Mouse (Mus musculus) cerebellum, adult 2 months (tissue): ENCODE data around the gene Apc2. TPM values are rescaled to one million over a fixed set of nuclear protein-coding genes. Genes with fewer than 3 reads are reported as not detected.
A peak's percentile ranks its signal among the peaks of the same experiment; 100 is the strongest.
"Not testable (repeated sequence)": the region's sequence is repeated elsewhere in the genome, so short reads cannot be mapped to it uniquely, and the experiment has no call there.

Experiments used
- DNase-seq, 2 experiments: peaks; one replicate each; pipeline ENCODE4 v3.0.0; 2021
- H3K27ac ChIP-seq: fragments of 200-500 bp; 2 replicates; pipeline ENCODE4 v1.5.1; 2012; ENCODE audit warnings: low read length, control low read depth, inconsistent platforms; ENCODE audit not compliant: insufficient read depth
- H3K27me3 ChIP-seq: fragments of 200-500 bp; 2 replicates; pipeline ENCODE4 v1.6.1; 2012; ENCODE audit warnings: inconsistent platforms, mild to moderate bottlenecking, low read length, moderate library complexity; ENCODE audit not compliant: control insufficient read depth, insufficient read depth
- H3K4me1 ChIP-seq: fragments of 200-500 bp; 2 replicates; pipeline ENCODE4 v1.6.1; 2011; ENCODE audit warnings: low read length; ENCODE audit not compliant: control insufficient read depth, insufficient read depth
- H3K4me3 ChIP-seq: fragments of 200-500 bp; replicated peaks from 2 replicates; pipeline ENCODE3; 2011; ENCODE audit warnings: mild to moderate bottlenecking, low read depth, low read length, control low read depth; ENCODE audit not compliant: insufficient read depth
- CTCF ChIP-seq: fragments of 200-500 bp; IDR thresholded peaks from 2 replicates; pipeline ENCODE4 v1.5.1; 2011; ENCODE audit warnings: low read depth, mild to moderate bottlenecking, control low read depth, low read length, moderate library complexity, borderline replicate concordance; ENCODE audit not compliant: insufficient read depth
- POLR2A ChIP-seq: fragments of 200-500 bp; IDR thresholded peaks from 2 replicates; pipeline ENCODE4 v1.6.1; 2011; ENCODE audit warnings: low read length, control low read depth, borderline replicate concordance; ENCODE audit not compliant: insufficient read depth
- WGBS: fragments of 180-500 bp; shearing (Covaris S2); methylation state at CpG from one replicate; pipeline ENCODE4 v1.1.7; 2018; 5-methylcytosine and 5-hydroxymethylcytosine counted together
- polyA plus RNA-seq: library from polyadenylated mRNA; depleted of rRNA; stranded (reverse); fragments of >200 nt; gene quantifications from 2 replicates; pipeline ENCODE4 v1.2.3, GENCODE M21; 2012

Gene Apc2
- polyA plus RNA-seq, 1 experiment, result 67.1 TPM

DNA sequence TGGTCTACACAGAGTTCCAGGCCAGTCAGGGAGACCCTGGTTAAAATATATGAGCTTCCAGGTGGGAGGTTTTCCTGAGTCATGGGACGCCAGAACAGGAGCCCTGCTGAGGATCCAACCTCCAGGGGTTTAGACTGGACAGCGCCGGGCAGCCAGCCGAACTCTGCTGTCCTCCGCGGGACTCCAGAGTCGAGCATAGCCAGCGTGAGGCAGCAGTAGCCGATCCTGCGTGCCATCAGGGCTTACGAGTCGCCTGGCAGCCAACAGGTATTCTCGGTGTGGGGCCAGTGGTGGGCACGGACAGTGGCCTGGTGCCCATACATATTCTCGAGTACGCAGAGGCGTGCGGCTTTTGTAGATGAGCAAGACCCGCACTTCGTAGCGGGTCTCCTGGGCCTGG is 45.2 kb downstream of the Apc2 start:
- 45% methylated on average over 21 of the region's 21 CpGs for WGBS
- Histone ChIP-seq H3K4me3 (no peak overlapping the region), H3K4me1 (peaks cover 5% of the 10 kb centered on the region; the same call in 1 of the 2 replicates)

DNA sequence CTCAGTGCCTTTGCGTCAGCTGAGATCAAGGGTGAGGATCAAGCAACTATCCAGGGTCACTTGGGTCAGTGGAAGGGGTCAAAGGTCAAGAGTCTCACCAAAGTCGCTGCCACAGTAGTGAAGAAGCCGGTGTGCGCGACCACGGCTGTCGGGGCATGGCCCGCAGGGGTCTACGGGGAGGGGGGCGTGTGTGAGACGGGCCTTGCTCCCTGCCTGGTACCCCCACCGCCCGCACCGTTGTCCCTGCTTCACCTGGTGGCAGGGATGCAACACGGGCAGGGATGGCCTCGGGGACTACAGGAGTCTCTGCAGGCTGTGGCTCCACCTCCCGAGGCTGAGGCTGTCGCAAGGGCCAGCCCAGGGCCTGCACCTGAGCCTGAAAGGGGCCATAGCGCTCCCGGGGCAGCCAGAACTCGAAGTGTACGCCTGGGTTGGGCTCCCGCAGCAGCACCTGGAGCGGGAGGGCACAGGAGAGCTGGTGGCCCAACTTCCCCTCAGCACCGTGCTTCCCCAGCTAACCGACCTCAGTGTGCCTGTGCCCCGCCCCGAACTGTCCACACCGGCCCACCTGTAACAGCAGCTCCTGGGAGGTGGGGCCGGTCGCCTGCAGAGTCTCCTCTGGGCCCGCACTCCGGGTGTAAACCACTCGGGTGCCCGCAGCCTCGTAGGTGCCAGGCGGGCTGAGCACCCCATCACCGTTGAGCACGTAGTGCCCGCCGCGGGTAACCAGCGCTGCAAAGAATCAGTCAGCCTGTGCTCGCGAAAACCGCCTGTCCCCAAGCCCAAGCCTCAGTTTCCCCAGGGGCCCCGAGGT is 45.9 kb downstream of the Apc2 start:
- 7% methylated on average over 46 of the region's 47 CpGs for WGBS
- no peak for TF ChIP-seq POLR2A
- TF ChIP-seq CTCF, result no peak
- DNase-seq, result no peak
- Histone ChIP-seq H3K27ac (no peak overlapping the region), H3K4me1 (peaks cover 5% of the 10 kb centered on the region; the same call in 1 of the 2 replicates), H3K27me3 (no peaks in the 10 kb centered on the region), H3K4me3 (no peak overlapping the region)

More for the DNA sequence above, 45.2 kb downstream of the Apc2 start:
- H3K27me3 ChIP-seq, result no peaks in the 10 kb centered on the region
- DNase-seq, result no peak
- no peak overlapping the region for H3K27ac ChIP-seq
- no peak for TF ChIP-seq CTCF
- no peak for TF ChIP-seq POLR2A

GRCm38 (mm10) chr10:80342305-80342748 is 46.5 kb downstream of the Apc2 start:
- H3K4me1 ChIP-seq, result peaks cover 5% of the 10 kb centered on the region; the same call in 1 of the 2 replicates
- no peaks in the 10 kb centered on the region for H3K27me3 ChIP-seq
- no peak overlapping the region for H3K27ac ChIP-seq
- DNase-seq, result no peak
- TF ChIP-seq CTCF (no peak), POLR2A (no peak)
- WGBS, result 3% methylated on average over 26 of the region's 26 CpGs
- peak overlapping the region; percentile 0 for H3K4me3 ChIP-seq

DNA sequence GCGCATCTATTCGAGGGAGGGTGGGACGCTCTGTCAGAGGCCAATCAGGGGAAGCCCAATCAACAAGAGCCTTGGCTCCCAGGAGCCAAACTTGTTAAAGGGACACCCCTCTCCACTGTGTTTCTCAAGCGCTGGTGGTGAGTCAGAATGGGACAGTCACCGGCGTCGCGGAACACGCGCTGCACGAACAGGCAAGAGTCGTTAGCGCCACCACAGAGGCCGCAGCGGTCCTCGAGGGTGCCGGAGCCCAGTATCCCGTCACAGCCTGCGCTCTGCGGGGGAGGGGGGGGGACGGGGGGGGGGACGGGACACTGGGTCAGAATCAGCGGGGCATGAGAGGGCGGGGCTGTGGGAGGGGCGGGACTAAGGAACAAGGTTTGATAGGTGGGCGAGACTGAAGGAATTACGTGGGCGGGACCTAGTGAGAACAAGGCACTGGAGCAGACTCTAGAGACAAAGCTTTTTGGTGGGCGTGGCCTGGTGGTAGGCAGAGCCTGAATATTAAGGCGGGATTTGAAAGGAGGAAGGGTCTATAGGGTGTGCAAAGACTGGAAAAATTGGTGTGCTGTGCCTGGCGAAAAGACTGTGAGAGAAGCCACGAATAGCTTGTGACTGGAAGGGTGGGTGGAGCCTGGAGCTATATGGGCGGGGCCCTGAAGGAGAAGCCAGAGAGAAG is 47.1 kb downstream of the Apc2 start:
- H3K27me3 ChIP-seq, result no peaks in the 10 kb centered on the region; the same call in 1 of the 2 replicates
- no peak for DNase-seq
- 2% methylated on average over 29 of the region's 33 CpGs for WGBS
- H3K4me3 ChIP-seq, result no peak overlapping the region
- no peak overlapping the region for H3K27ac ChIP-seq
- TF ChIP-seq POLR2A (no peak), CTCF (no peak)
- peaks cover 8% of the 10 kb centered on the region for H3K4me1 ChIP-seq

- no peak overlapping the region for H3K27ac ChIP-seq
- H3K27me3 ChIP-seq, result no peaks in the 10 kb centered on the region; the same call in 1 of the 2 replicates
- 44% methylated on average over 13 of the region's 13 CpGs for WGBS
- no peak for TF ChIP-seq CTCF
- TF ChIP-seq POLR2A, result no peak
- no peak for DNase-seq
- H3K4me3 ChIP-seq, result no peak overlapping the region
- H3K4me1 ChIP-seq, result peaks cover 11% of the 10 kb centered on the region
These were observed 47.7 kb downstream of the Apc2 start for GRCm38 (mm10) chr10:80343425-80343895.

GRCm38 (mm10) chr10:80344131-80344661 is 48.4 kb downstream of the Apc2 start:
- Histone ChIP-seq H3K4me1 (peaks cover 11% of the 10 kb centered on the region), H3K27ac (no peak overlapping the region), H3K27me3 (no peaks in the 10 kb centered on the region; the same call in 1 of the 2 replicates), H3K4me3 (no peak overlapping the region)
- 55% methylated on average over 9 of the region's 9 CpGs for WGBS
- DNase-seq, result no peak
- TF ChIP-seq POLR2A (no peak), CTCF (no peak)

DNA sequence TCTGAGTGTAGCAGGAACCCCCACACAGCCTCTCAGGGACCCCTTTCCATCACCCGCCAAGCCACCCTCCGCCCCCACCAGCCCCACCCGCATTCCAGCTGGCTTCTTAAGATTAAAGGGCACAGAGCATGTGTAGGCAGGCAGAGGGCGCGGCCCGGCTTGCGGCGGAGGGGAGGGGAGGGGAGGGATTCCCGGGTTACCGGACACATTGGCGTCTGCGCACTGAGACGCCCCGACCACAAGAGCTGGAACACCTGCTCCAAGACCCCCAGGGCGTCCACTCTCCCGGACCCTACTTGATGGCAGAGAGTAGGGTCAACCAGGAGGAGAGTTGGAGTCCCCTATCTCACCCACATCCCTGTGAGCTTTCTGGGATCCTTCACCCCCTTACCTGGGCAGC is 49.3 kb downstream of the Apc2 start:
- no peak overlapping the region for H3K27ac ChIP-seq
- DNase-seq, result no peak
- TF ChIP-seq POLR2A, result no peak
- 28% methylated on average over 16 of the region's 16 CpGs for WGBS
- no peak overlapping the region for H3K4me3 ChIP-seq
- H3K27me3 ChIP-seq, result no peaks in the 10 kb centered on the region; the same call in 1 of the 2 replicates
- peaks cover 12% of the 10 kb centered on the region for H3K4me1 ChIP-seq

DNA sequence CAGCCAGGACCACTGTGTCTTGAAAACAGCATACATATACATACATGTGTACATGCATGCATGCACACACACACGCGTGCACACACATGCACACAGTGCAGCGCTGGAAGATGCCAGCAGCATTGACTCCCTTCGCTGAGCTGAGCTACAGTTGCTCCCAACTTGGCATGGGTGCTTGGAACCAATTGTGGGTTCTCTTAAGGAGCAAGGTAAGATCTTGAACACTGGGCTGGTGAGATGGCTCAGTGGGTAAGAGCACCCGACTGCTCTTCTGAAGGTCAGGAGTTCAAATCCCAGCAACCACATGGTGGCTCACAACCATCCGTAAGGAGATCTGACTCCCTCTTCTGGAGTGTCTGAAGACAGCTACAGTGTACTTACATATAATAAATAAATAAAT is 50.2 kb downstream of the Apc2 start:
- DNase-seq, H3K4me3 ChIP-seq, H3K27ac ChIP-seq, H3K27me3 ChIP-seq: not testable (repeated sequence)
- H3K4me1 ChIP-seq, result peaks cover 13% of the 10 kb centered on the region
- WGBS, result 83% methylated on average over 6 of the region's 6 CpGs
